Comparison of ENCODE assay signal across 10 mouse cellular contexts in genomic region chr4:152339293-152339790, GRCm38 (mm10). TPM values are rescaled to one million over a fixed set of nuclear protein-coding genes. Genes with fewer than 3 reads are reported as not detected.
DNase-seq lines count a peak whose midpoint lies in the region; ATAC-seq lines count a peak whose summit lies in the region.
"Had no signal": no experiment of that assay in that cellular context is flagged by ENCODE, and none has a peak within 500 bp of the region (broad histone marks: within the 10 kb centered on the region; RNA-seq: fewer than 3 reads in every experiment).

No protein-coding gene starts in this region.

- H3K4me2 ChIP-seq in kidney, embryonic 14.5 days (replicated peaks; ENCODE audit: low read depth, low read length), result peak overlapping the region; percentile 96
- H3K4me2 ChIP-seq in embryonic facial prominence, embryonic 11.5 days (ENCODE audit: low read depth, low read length), result peak overlapping the region; percentile 100
- peak overlapping the region; percentile 93 for H3K4me2 ChIP-seq in hindbrain, embryonic 14.5 days (replicated peaks)
- H3K4me2 ChIP-seq in midbrain, embryonic 13.5 days (replicated peaks), result peak overlapping the region; percentile 95

- H3K36me3 ChIP-seq in kidney, embryonic 14.5 days (ENCODE audit: control insufficient read depth, insufficient read depth, low read length), result peaks cover 7% of the 10 kb centered on the region
- H3K36me3 ChIP-seq in embryonic facial prominence, embryonic 11.5 days (replicated peaks; ENCODE audit: control insufficient read depth, insufficient read depth, low read depth, low read length), result peaks cover 4% of the 10 kb centered on the region
- H3K36me3 ChIP-seq in hindbrain, embryonic 14.5 days (replicated peaks; ENCODE audit: control insufficient read depth, insufficient read depth), result peaks cover 9% of the 10 kb centered on the region
- peaks cover 19% of the 10 kb centered on the region for H3K36me3 ChIP-seq in midbrain, embryonic 13.5 days

- peaks cover 39% of the 10 kb centered on the region for H3K27me3 ChIP-seq in kidney, embryonic 14.5 days (ENCODE audit: control insufficient read depth, insufficient read depth, low read length)
- H3K27me3 ChIP-seq in embryonic facial prominence, embryonic 11.5 days (ENCODE audit: control insufficient read depth, insufficient read depth, low read length), result peaks cover 39% of the 10 kb centered on the region
- peaks cover 15% of the 10 kb centered on the region for H3K27me3 ChIP-seq in hindbrain, embryonic 14.5 days (ENCODE audit: control insufficient read depth, insufficient read depth, low read length)
- H3K27me3 ChIP-seq in midbrain, embryonic 13.5 days, result peaks cover 42% of the 10 kb centered on the region

- H3K4me3 ChIP-seq in kidney, embryonic 14.5 days (ENCODE audit: low read length), result peak overlapping the region; percentile 41
- peak overlapping the region; percentile 60 for H3K4me3 ChIP-seq in embryonic facial prominence, embryonic 11.5 days (ENCODE audit: low read depth, low read length)
- H3K4me3 ChIP-seq in hindbrain, embryonic 14.5 days (replicated peaks; ENCODE audit: low read length), result peak overlapping the region; percentile 79
- H3K4me3 ChIP-seq in midbrain, embryonic 13.5 days (replicated peaks), result peak overlapping the region; percentile 71
- H3K4me3 ChIP-seq: myocyte had no signal

- H3K9me3 ChIP-seq in kidney, embryonic 14.5 days (ENCODE audit: control insufficient read depth, low read length), result no peaks in the 10 kb centered on the region
- H3K9me3 ChIP-seq in embryonic facial prominence, embryonic 11.5 days (replicated peaks; ENCODE audit: control insufficient read depth, low read length), result no peaks in the 10 kb centered on the region
- no peaks in the 10 kb centered on the region for H3K9me3 ChIP-seq in hindbrain, embryonic 14.5 days (ENCODE audit: control insufficient read depth, low read length)
- H3K9me3 ChIP-seq in midbrain, embryonic 13.5 days, result no peaks in the 10 kb centered on the region

- H3K27ac ChIP-seq in kidney, embryonic 14.5 days (ENCODE audit: low read depth, low read length), result no peak overlapping the region
- no peak overlapping the region for H3K27ac ChIP-seq in embryonic facial prominence, embryonic 11.5 days (replicated peaks; ENCODE audit: low read depth, low read length)
- peak overlapping the region; percentile 83 for H3K27ac ChIP-seq in hindbrain, embryonic 14.5 days
- H3K27ac ChIP-seq in midbrain, embryonic 13.5 days, result peak overlapping the region; percentile 79

- H3K9ac ChIP-seq in kidney, embryonic 14.5 days (ENCODE audit: low read depth, low read length), result peak overlapping the region; percentile 52
- peak overlapping the region; percentile 61 for H3K9ac ChIP-seq in embryonic facial prominence, embryonic 11.5 days (replicated peaks; ENCODE audit: low read length)
- H3K9ac ChIP-seq in hindbrain, embryonic 14.5 days, result peak overlapping the region; percentile 92
- H3K9ac ChIP-seq in midbrain, embryonic 13.5 days (replicated peaks), result peak overlapping the region; percentile 87

- under 1% methylated on average over 11 of the region's 26 CpGs for WGBS in kidney, embryonic 14.5 days
- 3% methylated on average over 16 of the region's 26 CpGs for WGBS in embryonic facial prominence, embryonic 11.5 days
- WGBS in hindbrain, embryonic 14.5 days, result 0% methylated on average over 16 of the region's 26 CpGs
- under 1% methylated on average over 18 of the region's 26 CpGs for WGBS in midbrain, embryonic 13.5 days

- no peak for DNase-seq in kidney, postnatal 25 days
- no peak for DNase-seq in embryonic facial prominence, embryonic 11.5 days (ENCODE audit: low spot score)
- DNase-seq in hindbrain, embryonic 14.5 days (ENCODE audit: low spot score), result no peak
- no peak for DNase-seq in left cerebral cortex, postnatal 4 days
- no peak for DNase-seq in adrenal gland, postnatal 10 days
- DNase-seq in urinary bladder, postnatal 10 days (ENCODE audit: low spot score), result no peak

- intact Hi-C loops in left cerebral cortex, postnatal 4 days (cut with DNase I), result no loop called here

- peaks cover 14% of the 10 kb centered on the region; the same call in 1 of the 2 replicates for H3K4me1 ChIP-seq in kidney, embryonic 14.5 days (ENCODE audit: control insufficient read depth, insufficient read depth, low read length)
- H3K4me1 ChIP-seq in embryonic facial prominence, embryonic 11.5 days (ENCODE audit: control insufficient read depth, insufficient read depth, low read length), result peaks cover 2% of the 10 kb centered on the region; the same call in 1 of the 2 replicates
- peaks cover 33% of the 10 kb centered on the region for H3K4me1 ChIP-seq in hindbrain, embryonic 14.5 days (replicated peaks; ENCODE audit: control insufficient read depth, insufficient read depth, low read length)
- H3K4me1 ChIP-seq in midbrain, embryonic 13.5 days (replicated peaks), result peaks cover 42% of the 10 kb centered on the region

- ATAC-seq in kidney, embryonic 14.5 days (ENCODE audit: low FRiP score, low TSS enrichment), result no peak; the same call in 1 of the 2 replicates
- no peak for ATAC-seq in embryonic facial prominence, embryonic 11.5 days (replicated peaks; ENCODE audit: insufficient number of reproducible peaks, low FRiP score, low TSS enrichment, low read depth)
- ATAC-seq in hindbrain, embryonic 14.5 days (ENCODE audit: low FRiP score), result 0 out of 2 replicates have a peak, but pooled peaks have one; percentile 15
- ATAC-seq in midbrain, embryonic 13.5 days, result peak; percentile 41; the same call in 1 of the 2 replicates

RNA-seq across cellular contexts. Expression of gene Chd5, which starts 0.9 kb away (rescaled TPM):
- polyA plus RNA-seq in kidney, embryonic 14.5 days (2014; fragmentation: Nextera tagmentation; extraction: Ambion mirVana), result 0.03 and 0.04 TPM in 2 replicates
- 0.14 TPM in 2 replicates for polyA plus RNA-seq in embryonic facial prominence, embryonic 11.5 days (2014; fragmentation: Nextera tagmentation; extraction: Ambion mirVana)
- polyA plus RNA-seq in hindbrain, embryonic 14.5 days (2014; fragmentation: Nextera tagmentation; extraction: Ambion mirVana), result 41.9 and 46.7 TPM in 2 replicates
- polyA plus RNA-seq in midbrain, embryonic 13.5 days (2015; fragmentation: Nextera tagmentation; extraction: Ambion mirVana), result 30.0 and 32.1 TPM in 2 replicates
- 100 to 1,000 TPM; 185 to 191 TPM for total RNA-seq in left cerebral cortex, postnatal 4 days (2021)
- 1 to 10 TPM; 8.8 TPM for total RNA-seq in adrenal gland, postnatal 10 days (2021)

RNA-seq across cellular contexts. Expression of gene Rpl22, which starts 13.8 kb away (rescaled TPM):
- 475 and 692 TPM in 2 replicates for polyA plus RNA-seq in kidney, embryonic 14.5 days (2014; fragmentation: Nextera tagmentation; extraction: Ambion mirVana)
- 404 and 441 TPM in 2 replicates for polyA plus RNA-seq in embryonic facial prominence, embryonic 11.5 days (2014; fragmentation: Nextera tagmentation; extraction: Ambion mirVana)
- 154 and 178 TPM in 2 replicates for polyA plus RNA-seq in hindbrain, embryonic 14.5 days (2014; fragmentation: Nextera tagmentation; extraction: Ambion mirVana)
- 213 and 217 TPM in 2 replicates for polyA plus RNA-seq in midbrain, embryonic 13.5 days (2015; fragmentation: Nextera tagmentation; extraction: Ambion mirVana)
- total RNA-seq in left cerebral cortex, postnatal 4 days (2021), result 100 to 1,000 TPM; 335 to 363 TPM
- 100 to 1,000 TPM; 484 to 487 TPM for total RNA-seq in adrenal gland, postnatal 10 days (2021)

RNA-seq across cellular contexts. Expression of gene Rnf207, which starts 20.5 kb away (rescaled TPM):
- 1.1 TPM in 2 replicates for polyA plus RNA-seq in kidney, embryonic 14.5 days (2014; fragmentation: Nextera tagmentation; extraction: Ambion mirVana)
- polyA plus RNA-seq in embryonic facial prominence, embryonic 11.5 days (2014; fragmentation: Nextera tagmentation; extraction: Ambion mirVana), result 0.41 and 1.0 TPM in 2 replicates
- 5.6 and 6.9 TPM in 2 replicates for polyA plus RNA-seq in hindbrain, embryonic 14.5 days (2014; fragmentation: Nextera tagmentation; extraction: Ambion mirVana)
- polyA plus RNA-seq in midbrain, embryonic 13.5 days (2015; fragmentation: Nextera tagmentation; extraction: Ambion mirVana), result 4.7 TPM in 2 replicates
- total RNA-seq in left cerebral cortex, postnatal 4 days (2021), result 1 to 10 TPM; 3.0 to 3.8 TPM
- under 1 TPM in 1 of 2 experiments, not detected in 1; 0.70 TPM for total RNA-seq in adrenal gland, postnatal 10 days (2021)

RNA-seq across cellular contexts. Expression of gene Icmt, which starts 42.3 kb away (rescaled TPM):
- polyA plus RNA-seq in kidney, embryonic 14.5 days (2014; fragmentation: Nextera tagmentation; extraction: Ambion mirVana), result 14.7 and 28.1 TPM in 2 replicates
- polyA plus RNA-seq in embryonic facial prominence, embryonic 11.5 days (2014; fragmentation: Nextera tagmentation; extraction: Ambion mirVana), result 23.4 and 24.8 TPM in 2 replicates
- polyA plus RNA-seq in hindbrain, embryonic 14.5 days (2014; fragmentation: Nextera tagmentation; extraction: Ambion mirVana), result 20.6 and 22.8 TPM in 2 replicates
- polyA plus RNA-seq in midbrain, embryonic 13.5 days (2015; fragmentation: Nextera tagmentation; extraction: Ambion mirVana), result 18.1 and 19.0 TPM in 2 replicates
- total RNA-seq in left cerebral cortex, postnatal 4 days (2021), result 10 to 100 TPM; 22.8 to 23.4 TPM
- 10 to 100 TPM; 30.4 to 31.6 TPM for total RNA-seq in adrenal gland, postnatal 10 days (2021)

RNA-seq across cellular contexts. Expression of gene Hes3, which starts 47.9 kb away (rescaled TPM):
- not detected in 2 replicates for polyA plus RNA-seq in kidney, embryonic 14.5 days (2014; fragmentation: Nextera tagmentation; extraction: Ambion mirVana)
- polyA plus RNA-seq in embryonic facial prominence, embryonic 11.5 days (2014; fragmentation: Nextera tagmentation; extraction: Ambion mirVana), result 0.32 and 0.65 TPM in 2 replicates
- polyA plus RNA-seq in hindbrain, embryonic 14.5 days (2014; fragmentation: Nextera tagmentation; extraction: Ambion mirVana), result 0.24 and 1.2 TPM in 2 replicates
- 1.4 and 2.5 TPM in 2 replicates for polyA plus RNA-seq in midbrain, embryonic 13.5 days (2015; fragmentation: Nextera tagmentation; extraction: Ambion mirVana)
- under 1 TPM in 1 of 2 experiments, not detected in 1; 0.20 TPM for total RNA-seq in left cerebral cortex, postnatal 4 days (2021)
- total RNA-seq in adrenal gland, postnatal 10 days (2021), result not detected
- total RNA-seq: hematopoietic stem cell, adult 5-6 weeks had no signal

Comparison
In these comparisons a context has a peak if more than half of its experiments do, and no peak if none do; other contexts are left out.
1. ATAC-seq: peak in hindbrain, embryonic 14.5 days (single experiment) and midbrain, embryonic 13.5 days (single experiment); none in kidney, embryonic 14.5 days (single experiment) and embryonic facial prominence, embryonic 11.5 days (single experiment).
2. H3K27ac ChIP-seq: peak in hindbrain, embryonic 14.5 days (single experiment) and midbrain, embryonic 13.5 days (single experiment); none in kidney, embryonic 14.5 days (single experiment) and embryonic facial prominence, embryonic 11.5 days (single experiment).
3. RNA of gene Chd5, which starts 0.9 kb away (polyA plus RNA-seq): 41.9 to 46.7 TPM in hindbrain, embryonic 14.5 days and 30.0 to 32.1 TPM in midbrain, embryonic 13.5 days; 0.14 TPM in embryonic facial prominence, embryonic 11.5 days and 0.03 to 0.04 TPM in kidney, embryonic 14.5 days; every median in the first group is over 10 times any median in the second.
4. Peak in every context shown above with its lines, with median percentiles within 50 percentile points of each other: H3K4me2 ChIP-seq, H3K4me3 ChIP-seq and H3K9ac ChIP-seq.